Mouse (Mus musculus) urinary bladder, postnatal 4 days (tissue): Measurements from ENCODE around the gene Snx9.
A peak's percentile ranks its signal among the peaks of the same experiment; 100 is the strongest.

Experiments
- DNase-seq, 2 experiments: peaks; one replicate each; pipeline ENCODE4 v3.0.0; 2021 to 2022; ENCODE audit warnings: low spot score in 2 of 2

Snx9 gene

DNA sequence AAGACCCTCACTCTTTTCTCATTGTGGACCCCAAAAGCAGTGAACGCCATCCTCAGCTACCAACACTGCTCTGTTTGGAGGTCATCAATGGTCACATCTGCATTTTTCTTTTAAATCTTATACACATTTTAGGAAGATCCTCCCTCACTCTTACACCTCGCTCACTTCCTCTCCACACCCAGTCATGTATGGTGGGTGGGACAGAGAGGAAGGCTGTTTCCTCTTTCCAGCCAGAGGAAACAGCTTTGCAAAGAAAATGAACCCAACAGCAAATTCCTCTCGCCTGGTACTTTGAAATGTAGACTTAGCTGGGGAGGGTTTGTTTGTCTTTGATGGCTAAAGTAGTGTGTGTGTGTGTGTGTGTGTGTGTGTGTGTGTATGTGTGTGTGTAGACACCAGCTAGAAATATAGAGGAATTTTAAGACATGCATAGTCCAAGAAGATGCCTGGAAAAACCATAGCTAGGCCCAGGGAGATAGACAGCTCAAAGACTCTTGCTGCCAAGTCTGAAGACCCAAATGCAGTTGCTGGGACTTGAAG is 33.2 kb upstream of the Snx9 start:
- no peak for DNase-seq

DNA sequence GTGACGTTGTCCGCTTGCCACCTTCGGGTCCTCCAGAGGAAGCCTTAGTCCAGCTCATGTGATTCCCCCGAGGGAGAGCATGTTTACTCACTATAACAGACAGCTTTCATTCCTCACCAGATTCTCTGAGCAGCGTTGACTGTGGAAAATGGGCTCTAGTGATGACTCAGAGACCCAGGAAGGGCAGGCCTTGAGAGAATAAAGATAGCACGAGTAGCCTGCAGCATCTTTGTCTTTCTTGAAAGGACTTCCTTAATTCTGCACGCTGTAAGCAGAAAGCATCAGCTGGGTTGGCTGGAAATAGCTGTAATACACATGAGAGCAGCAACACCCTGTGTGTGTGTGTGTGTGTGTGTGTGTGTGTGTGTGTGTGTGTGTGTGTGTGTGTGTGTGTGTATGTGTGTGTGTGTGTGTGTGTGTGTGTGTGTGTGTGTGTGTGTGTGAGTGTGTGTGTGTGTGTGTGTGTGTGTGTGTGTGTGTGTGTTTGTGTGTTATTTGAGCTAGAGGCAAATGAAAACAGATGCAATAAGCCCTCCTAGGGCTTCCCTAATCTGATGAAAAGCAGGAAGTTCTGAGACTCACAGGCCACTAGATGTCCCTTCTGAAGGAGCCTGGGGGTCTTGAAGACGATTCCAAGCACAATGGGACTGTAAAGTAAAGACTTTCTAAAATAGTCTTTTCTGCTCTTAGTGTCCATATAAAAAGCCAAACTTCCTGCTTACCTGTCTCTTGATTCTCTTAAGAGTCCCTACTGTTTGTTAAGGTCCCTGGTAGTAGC is 27.1 kb upstream of the Snx9 start:
- no peak for DNase-seq

DNA sequence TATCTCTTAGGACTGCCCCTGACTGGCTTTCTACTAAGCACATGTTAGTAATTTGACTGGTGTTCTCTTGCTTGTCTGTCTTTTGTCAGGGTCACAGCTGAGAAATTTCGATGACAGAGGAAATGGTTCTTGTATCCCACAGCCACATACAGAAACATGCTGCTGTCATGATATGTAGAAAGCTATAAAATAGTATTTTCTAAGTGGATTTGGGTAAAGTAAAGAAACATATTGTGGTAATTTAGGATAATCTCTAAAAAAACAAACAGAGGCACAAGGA is 26.5 kb upstream of the Snx9 start:
- no peak for DNase-seq

DNA sequence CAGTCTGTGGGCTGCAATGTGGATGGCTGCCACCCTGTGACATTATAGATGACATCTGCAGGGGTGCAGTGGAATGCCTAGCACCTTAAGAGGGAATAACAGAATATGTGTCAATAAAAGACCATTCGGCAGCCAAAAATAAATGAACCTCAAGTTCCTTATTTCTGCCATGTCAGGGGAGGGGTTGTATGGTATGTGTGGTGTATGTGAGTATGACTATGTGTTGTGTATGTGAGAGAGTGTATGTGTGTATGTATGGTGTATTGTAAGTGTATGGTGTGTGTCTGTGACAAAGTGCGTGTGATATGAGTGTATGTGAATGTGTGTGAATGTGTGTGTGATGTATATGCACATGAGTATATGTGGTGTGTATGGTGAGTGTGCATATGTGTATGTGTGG is 23.3 kb upstream of the Snx9 start:
- no peak for DNase-seq

DNA sequence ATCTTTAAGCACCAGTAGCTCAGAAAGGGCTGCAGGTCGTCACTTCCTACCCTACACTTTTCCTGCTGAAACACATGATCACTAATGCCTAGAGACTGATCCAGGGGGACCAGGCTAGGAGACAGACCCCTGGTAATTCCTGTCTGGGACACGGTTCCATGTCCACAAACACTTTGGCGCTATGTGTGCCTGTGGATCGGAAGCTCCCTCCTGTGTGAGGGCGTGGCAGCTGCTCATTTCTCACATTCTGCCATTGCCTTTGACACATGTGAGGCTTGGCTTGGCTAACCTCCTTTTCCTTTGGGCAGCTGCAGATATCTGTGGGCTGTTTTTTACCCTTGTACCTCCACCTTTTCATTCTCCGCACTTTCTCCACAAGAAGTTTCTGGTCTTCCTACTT is 22.0 kb upstream of the Snx9 start:
- no peak for DNase-seq

DNA sequence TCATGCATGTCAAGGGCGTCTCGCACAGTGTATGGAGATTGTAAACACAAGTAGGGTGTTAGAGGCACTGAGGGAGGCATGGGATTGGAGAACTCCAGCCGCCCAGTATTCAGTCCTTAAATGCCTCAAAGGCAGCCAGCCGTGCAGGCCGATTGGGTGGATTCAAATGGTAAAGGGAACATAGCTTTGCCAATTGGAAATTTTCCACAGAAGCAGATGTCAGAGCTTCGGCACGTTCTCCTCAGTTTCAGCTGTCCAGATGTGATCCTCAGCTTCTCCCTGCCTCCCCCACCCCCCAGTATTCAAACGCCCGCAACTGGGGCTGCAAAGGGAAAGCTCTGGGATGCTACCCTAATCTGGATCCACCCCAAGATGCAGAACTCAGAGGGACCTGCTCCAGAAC is 21.3 kb upstream of the Snx9 start:
- no peak for DNase-seq

DNA sequence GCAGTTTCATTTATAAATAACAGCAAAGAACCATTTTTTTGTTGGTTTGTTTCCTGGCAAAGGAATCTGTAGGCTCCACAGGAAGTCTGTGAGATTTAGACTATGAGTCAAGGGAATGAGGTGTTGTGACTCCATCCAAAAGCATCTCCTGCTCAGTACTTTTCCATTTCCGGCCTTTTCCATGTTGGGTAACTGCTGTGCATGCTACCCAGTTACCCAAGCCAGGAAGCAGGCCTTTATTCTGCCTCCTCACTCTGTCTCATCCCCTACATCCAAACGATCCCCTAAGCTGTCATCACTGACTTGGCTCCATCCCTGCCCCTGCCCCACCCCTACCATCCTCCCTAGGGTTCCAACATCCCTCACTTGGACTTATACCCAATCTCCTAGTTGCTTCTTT is 18.6 kb upstream of the Snx9 start:
- DNase-seq: no peak

DNA sequence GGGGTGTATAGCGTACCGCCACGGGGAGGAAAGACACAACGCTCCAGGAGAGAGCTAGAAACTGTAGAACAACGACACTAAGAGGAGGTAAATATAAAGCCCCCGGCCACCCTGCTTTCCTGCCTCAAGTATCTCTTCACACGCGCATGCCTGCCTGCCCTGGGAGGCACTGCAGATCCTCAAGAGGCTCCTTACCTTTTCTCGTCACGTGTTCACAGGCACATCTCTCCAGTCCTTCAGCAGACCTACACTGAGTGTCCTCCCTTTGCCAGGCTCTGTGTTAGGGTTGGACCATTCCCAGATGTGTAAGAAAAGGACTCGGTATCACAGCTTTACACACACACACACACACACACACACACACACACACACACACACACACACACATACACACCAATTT is 18.1 kb upstream of the Snx9 start:
- no peak for DNase-seq

DNA sequence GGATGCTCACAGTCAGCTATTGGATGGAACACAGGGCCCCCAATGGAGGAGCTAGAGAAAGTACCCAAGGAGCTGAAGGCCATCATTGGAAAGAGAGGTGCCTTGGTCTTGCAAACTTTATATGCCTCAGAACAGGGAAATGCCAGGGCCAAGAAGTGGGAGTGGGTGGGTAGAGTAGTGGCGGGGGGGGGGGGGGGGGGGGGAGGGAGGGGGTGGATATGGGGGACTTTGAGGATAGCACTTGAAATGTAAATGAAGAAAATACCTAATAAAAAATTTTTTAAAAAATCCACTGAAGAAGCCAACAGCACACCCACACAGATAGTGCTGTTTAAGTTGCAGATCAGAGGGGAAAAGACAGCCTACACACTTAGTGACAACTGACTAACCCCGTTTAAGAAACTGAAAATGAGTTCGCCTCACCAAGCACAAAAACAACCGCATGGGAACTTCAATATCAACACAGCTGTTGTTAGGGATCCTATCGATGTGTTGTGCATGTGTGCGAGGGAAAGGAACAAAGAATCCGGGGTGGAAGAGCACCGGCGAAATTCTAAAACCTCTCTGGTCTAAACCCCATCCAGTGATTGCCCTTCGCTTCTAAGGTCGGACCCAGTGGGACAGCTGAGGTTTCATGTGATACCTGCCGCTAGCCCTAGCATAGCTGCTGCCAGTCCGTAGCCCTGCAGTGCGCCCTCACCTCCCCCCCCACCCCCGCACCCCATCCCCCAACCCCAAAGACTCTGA is 13.1 kb upstream of the Snx9 start:
- no peak for DNase-seq

DNA sequence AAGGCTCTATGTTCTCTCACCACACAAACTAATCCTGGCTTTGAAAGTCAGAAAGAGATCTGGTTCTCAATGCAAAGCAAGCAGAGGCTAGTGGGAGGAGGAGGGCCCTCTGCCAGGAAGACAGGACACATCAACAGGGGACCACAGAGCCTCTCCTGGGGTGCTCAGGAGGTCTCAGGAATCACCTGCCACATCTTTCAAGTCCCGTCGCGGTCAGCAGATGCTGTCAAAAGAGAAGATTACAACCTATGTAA is 12.6 kb upstream of the Snx9 start:
- DNase-seq: no peak

DNA sequence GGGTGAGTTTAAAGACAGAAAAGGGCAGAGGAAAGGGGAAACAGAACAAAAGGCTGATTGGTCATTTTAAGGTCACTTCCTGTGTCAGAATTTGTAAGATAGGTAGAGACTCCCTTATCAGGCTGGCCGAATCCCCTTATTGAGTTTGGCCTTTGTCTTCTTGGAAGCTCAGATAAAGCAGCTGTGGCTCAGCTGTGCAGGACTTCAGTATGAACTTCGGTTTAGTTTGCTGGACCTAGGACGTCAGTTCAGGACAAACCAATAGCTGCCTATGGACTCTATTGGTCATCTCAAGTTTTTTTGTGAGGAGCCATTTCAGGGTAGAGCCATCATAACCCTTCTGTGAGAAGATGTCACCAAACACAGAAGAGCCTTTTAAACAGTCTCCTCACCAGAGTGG is 12.2 kb upstream of the Snx9 start:
- no peak for DNase-seq

DNA sequence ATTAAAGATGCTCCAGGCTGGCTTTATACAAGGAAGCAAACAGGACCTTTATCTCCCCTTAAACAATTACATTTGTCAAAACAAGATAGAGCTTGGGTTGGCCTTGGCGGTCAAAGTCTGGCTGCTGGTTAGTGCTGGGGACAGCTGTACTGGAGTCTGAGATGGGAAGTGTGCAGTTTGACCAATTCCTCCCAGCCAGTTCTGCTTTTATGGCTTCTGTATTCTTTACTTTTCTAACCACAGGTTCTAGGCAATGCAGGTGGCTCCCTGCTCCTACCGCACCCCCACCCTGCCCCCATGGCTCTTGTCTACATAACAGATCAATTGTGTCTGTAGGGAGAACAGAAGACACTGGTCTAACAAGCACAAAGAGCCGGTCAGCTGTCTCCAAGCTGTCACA is 11.2 kb upstream of the Snx9 start:
- no peak for DNase-seq

DNA sequence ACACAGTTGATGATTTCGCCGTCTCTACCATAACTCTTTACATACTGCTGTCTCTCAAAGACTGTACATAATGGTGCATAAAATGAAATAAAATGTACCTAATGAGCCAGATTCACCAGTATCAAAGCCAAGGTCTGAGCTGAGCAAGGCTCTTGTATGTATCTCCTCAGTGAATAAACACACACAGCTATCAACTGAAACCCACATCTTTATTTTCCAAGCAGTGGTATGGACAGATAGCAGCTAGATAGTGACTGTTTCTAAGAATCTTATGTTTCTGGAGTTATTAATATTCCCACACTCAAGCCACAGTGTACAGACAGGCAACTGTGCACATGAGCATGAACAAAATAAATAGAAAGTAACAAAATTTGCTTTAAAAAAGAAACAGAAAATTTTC is 10.7 kb upstream of the Snx9 start:
- DNase-seq: no peak

DNA sequence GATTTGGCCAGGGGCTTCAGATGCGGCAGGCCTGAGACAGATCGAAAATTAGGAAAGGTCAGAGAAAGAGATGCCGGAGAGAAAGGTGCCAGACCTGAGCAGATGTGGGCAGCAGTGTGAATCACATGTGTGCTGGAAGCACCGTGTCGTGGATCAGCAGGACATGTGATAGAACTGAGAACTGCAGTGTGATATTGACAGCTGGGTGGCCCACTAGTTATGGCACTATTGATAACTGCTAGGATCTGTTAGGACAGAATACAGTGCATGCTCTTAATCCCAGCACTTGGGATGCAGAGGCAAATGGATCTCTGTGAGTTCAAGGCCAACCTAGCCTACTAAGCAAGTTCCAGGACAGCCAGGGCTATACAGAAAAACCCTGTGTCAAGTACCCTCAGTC is 10.3 kb upstream of the Snx9 start:
- no peak for DNase-seq

DNA sequence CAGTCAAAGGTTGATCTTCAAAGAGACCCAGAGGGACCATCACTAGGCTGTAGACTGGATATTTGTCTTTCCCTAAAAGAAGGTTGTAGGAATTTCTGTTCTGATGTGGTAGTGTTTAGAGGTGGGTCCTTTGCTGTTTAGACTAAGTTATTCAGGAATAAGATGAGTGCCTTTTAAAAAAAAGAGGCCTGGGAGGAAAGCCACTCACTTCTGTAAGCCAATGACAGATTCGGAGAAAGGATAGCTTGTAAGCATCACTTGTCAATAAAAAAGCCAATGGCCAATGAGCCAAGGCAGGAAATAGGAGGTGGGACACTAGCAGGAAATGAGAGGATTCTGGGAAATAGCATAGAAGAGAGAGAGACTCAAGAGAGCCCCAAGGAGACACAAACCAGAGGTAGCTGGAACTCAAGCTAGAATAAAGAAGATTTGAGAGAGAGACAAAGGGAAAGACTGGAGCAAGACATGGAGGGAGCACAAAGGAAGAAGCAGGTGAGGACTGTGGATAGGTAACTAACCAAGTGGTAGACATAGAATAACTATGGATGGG is 9.8 kb upstream of the Snx9 start:
- DNase-seq: no peak

DNA sequence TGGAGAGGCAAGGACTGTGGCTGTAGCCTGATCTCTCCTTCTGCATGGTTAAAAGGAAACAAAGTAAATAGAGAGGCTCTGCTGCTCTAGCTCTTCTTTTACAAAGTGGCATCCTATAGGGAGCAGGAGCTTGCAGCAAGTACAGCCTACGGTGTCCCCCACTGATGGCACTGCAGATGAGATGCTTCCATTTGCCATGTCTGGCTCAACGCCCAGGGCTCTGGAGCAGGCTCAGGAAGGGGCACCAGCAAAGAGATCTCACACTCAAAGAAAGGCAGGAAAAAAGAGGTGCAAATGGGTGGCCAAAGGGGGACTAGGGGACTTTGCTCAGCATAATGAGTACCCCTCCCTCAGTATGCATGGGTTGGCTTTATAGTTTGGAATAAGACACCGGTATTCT is 7.0 kb upstream of the Snx9 start:
- DNase-seq: no peak

DNA sequence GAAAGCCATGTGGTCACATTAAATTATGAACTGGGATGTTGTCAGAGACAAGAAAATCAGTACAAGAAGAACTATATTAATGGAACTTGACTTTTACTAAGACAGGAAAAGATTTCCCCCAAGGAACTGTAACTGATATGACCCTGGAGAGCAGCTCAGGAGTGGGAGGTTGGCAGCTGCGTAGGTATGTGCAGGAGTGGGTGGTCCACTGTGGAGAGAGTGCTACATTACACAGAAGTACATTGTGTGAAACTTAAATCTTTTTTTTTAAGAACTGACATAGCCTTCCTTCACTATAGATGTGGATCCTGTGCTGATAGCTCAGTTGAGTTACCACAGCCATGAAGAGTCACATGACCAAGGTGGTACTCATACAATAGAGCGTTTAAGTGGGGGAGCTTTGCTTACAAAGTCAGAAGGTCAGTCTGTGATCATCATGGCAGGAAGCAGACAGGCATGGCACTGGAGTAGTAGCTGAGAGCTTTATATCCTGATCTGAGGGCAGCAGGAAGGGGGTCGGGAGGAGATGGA is 6.3 kb upstream of the Snx9 start:
- no peak for DNase-seq

DNA sequence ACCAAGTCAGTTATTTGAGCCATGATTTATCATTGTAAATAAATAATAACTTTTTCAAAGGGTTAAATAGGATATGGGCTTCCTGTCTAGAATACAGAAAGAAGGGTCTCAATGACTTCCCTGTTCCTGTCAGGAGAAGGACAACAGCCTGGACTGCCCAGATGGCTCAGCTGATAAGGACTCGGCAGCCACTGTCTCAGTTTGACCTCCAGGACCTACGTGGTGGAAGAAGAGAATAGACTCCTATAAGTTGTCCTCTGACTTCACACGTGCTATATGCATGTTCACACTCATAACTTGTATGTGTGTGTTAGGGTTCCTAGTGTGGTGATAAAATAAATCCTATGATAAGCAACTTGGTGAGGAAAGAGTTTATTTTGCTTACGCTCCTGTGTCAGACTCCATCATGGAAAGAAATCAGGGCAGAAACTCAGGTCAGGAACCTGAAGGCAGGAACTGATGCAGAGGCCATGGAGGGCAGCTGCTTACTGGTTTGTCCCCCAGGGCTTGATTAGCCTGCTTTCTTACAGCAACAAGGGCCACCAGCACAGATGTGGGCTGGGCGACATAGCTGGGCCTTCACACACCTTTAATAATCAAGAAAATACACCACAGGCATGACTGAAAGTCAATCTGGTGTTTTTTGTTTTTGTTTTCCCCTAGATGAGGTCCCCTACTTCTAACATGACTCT is 1.4 kb upstream of the Snx9 start:
- no peak for DNase-seq

DNA sequence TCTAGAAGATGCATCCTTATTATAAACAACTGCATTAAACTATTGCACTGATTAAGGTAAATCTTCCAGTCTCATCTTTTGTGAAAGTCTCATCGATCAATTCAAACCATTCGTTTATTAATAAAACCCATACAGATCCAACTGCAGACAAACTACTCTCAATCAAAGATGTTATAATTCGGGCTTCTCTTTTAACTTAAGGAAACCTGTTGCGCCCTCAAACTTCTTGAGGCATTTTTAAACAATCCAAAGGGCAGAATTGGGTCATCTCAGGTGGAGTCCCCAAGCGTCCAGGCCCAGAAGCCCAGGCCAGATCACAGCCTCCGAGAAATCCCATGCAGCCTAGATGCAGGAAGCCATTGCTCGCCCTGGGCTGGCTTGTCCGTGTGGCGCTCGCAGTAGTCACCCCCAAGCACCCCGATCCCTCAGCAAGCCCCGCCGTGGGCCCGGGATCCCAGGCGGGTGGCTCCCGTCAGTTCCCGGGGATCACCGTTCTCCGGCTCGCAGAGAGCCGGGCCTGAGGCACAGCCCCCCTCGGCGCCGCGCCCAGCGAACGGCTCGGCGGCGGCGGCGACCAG is 490 bp upstream of the Snx9 start:
- DNase-seq: peak in 1 of 2 experiments; percentile 58

DNA sequence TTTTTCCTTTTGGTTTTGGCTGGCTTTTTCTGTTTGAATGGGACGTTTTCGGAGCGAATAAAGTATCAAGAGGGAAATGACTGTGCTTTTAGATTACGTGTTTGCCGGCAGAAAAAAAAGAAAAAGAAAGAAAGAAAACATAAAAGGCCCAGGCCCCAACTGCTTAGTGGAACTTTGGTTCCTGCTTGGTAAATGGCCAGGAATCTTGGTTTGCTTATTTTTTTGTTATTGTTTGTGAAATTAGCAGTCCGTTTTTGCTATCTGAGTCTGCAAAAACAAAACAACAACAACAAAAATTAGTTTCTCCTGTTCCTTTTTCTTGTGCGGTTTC is 779 bp downstream of the Snx9 start:
- DNase-seq: no peak

DNA sequence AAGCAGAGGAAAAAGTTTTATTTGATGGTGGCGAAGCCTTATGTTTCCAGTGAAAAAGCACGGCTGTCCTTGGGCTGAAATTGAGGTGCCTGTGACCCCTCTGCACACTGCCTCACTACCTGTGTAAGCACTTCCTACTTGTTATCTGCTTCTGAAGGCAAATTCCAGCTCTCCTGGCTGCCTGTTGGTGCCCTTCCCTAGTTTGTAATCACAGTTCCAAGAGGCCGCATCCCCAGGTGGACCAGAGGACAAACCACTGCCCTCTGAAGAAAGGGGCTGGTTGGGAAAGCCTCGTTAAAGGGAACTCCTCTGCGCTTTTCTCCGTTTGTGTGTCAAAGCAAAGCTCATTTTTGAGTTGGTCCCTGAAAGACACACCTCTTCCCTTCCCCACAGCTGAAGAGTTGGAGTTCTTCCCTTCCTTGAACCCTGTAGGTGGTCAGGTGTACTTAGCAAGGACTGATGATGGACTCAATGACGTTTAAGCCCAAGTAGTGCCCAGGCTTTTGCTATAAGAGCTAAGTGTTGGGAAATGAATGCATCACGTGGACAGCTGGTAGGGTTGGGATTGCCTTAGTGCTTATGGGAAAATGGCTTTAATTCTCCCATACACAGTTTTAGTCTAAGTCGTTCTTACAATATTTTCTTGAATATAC is 2.0 kb downstream of the Snx9 start:
- no peak for DNase-seq

DNA sequence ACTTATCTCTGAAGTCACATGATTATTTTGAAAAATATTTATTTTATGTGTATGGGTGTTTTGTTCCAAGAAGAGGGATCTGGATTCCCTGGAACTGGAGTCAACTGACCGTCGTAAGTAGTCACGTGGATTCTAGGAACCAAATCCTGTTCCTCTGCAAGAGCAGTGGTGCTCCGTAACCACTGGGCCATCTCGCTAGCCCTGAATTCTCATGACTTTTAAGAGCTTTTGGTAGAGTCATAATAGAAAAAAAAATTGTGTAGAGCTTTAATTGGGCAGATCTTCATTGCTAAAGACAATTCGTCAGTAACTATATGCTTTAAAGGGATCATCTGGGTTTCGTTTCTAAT is 2.5 kb downstream of the Snx9 start:
- DNase-seq: no peak
